Mouse (Mus musculus) heart, adult 2 months (tissue): Measurements from ENCODE around the gene Eif5a.

Experiments used
- CTCF ChIP-seq: fragments of 200-600 bp; IDR thresholded peaks from 2 replicates; pipeline ENCODE4 v1.8.1; 2022; ENCODE audit warnings: antibody characterized with exemption, mild to moderate bottlenecking, moderate library complexity
- POLR2A ChIP-seq: fragments of 200-500 bp; IDR thresholded peaks from 2 replicates; pipeline ENCODE4 v1.6.1; 2011; ENCODE audit warnings: mild to moderate bottlenecking, low read depth, low read length, control low read depth; ENCODE audit not compliant: insufficient read depth

- no peak for TF ChIP-seq CTCF
- TF ChIP-seq POLR2A, result no peak
Observed at GRCm38 (mm10) chr11:69884663-69885062, 37.1 kb downstream of the Eif5a start.
